Mouse (Mus musculus): ENCODE measurements around the gene Fgd2. TPM values are rescaled to one million over a fixed set of nuclear protein-coding genes. Genes with fewer than 3 reads are reported as not detected.

Gene Fgd2
- polyA plus RNA-seq, 1 experiment, result 41.8 TPM

DNA sequence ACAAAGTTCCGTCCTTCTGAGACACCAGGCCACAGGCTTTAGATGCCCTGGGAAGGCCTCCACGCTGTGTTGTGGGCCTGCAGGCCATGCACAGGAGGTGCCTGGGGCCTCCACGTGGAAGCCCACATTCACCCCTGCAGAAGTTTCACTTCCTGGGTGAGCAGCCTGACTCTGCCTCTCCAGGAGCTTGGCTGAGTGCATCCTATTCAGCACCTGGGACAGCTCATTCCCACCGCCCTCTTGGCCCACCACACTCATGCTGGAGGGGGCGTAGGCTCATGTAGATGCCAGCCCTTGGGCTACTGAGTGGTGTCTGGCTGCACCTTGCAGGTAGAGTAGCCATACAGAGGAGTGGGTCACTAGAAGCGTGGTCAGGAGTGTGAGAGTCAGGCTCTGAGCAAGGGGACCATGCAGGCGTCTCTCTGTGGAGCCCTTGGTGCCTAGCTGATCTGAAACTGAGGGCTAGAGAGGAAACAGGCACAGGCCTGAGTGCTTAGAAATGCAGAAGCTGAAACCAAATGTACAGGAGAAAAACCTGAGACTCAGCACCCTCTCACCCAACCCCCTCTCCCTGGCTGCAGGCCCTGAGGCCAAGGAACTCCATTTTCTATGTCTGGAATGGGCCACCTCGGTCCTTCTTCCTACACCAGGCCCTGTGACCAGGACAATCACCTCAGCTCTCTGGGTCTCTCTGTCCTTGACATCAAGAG is 1.4 kb downstream of the Fgd2 start:
- 16% methylated on average over 8 of the region's 8 CpGs for WGBS
- H3K4me1 ChIP-seq (ENCODE audit: control insufficient read depth, insufficient read depth, low read length), result peaks cover 11% of the 10 kb centered on the region
- H3K4me3 ChIP-seq (replicated peaks; ENCODE audit: control insufficient read depth, low read depth, low read length), result peak overlapping the region; percentile 66
- H3K27ac ChIP-seq (ENCODE audit: control insufficient read depth, insufficient read depth, low read depth, low read length, poor library complexity), result peak overlapping the region; percentile 31
- TF ChIP-seq POLR2A (IDR thresholded peaks at IDR 0.05; ENCODE audit: borderline replicate concordance, control insufficient read depth, low read depth, low read length) (no peak), CTCF (IDR thresholded peaks at IDR 0.05; ENCODE audit: control insufficient read depth, insufficient read depth, low read length) (no peak)

- Histone ChIP-seq H3K4me3 (replicated peaks; ENCODE audit: control insufficient read depth, low read depth, low read length) (no peak overlapping the region), H3K27ac (ENCODE audit: control insufficient read depth, insufficient read depth, low read depth, low read length, poor library complexity) (no peak overlapping the region; the same call in 1 of the 2 replicates), H3K4me1 (ENCODE audit: control insufficient read depth, insufficient read depth, low read length) (peaks cover 11% of the 10 kb centered on the region)
- WGBS, result 69% methylated on average over 8 of the region's 8 CpGs
- TF ChIP-seq CTCF (IDR thresholded peaks at IDR 0.05; ENCODE audit: control insufficient read depth, insufficient read depth, low read length), result no peak
- no peak for TF ChIP-seq POLR2A (IDR thresholded peaks at IDR 0.05; ENCODE audit: borderline replicate concordance, control insufficient read depth, low read depth, low read length)
Observed at GRCm38 (mm10) chr17:29363109-29363508, 2.4 kb downstream of the Fgd2 start.

DNA sequence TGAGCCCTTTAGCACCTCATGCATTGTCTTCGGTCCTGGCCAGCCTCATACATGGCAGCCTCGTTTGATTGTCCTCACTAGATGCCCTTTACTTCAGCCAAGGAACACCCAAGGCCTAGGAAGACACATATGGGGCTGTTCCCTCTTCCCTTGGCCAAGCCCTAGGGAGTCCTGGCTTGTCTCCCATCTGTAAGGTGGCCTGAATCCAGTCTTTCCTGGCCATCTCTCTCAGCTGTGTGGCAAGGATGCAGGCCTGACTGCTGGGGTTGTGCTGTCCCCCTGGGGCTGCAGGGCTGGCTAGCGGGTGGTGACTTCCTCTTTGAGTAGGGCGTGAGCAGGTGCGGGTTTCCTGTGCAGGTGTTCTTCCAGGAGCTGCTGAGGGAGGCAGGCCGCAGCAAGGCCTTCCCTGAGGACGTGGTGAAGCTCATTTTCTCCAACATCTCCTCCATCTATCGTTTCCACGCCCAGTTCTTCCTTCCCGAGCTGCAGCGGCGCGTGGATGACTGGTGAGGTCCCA is 4.4 kb downstream of the Fgd2 start:
- peak; percentile 40; the same call in 1 of the 2 replicates for TF ChIP-seq POLR2A (IDR thresholded peaks at IDR 0.05; ENCODE audit: borderline replicate concordance, control insufficient read depth, low read depth, low read length)
- no peak for TF ChIP-seq CTCF (IDR thresholded peaks at IDR 0.05; ENCODE audit: control insufficient read depth, insufficient read depth, low read length)
- peaks cover 11% of the 10 kb centered on the region for H3K4me1 ChIP-seq (ENCODE audit: control insufficient read depth, insufficient read depth, low read length)
- H3K27ac ChIP-seq (ENCODE audit: control insufficient read depth, insufficient read depth, low read depth, low read length, poor library complexity), result peak overlapping the region; percentile 30
- H3K4me3 ChIP-seq (replicated peaks; ENCODE audit: control insufficient read depth, low read depth, low read length), result no peak overlapping the region
- 43% methylated on average over 13 of the region's 13 CpGs for WGBS

DNA sequence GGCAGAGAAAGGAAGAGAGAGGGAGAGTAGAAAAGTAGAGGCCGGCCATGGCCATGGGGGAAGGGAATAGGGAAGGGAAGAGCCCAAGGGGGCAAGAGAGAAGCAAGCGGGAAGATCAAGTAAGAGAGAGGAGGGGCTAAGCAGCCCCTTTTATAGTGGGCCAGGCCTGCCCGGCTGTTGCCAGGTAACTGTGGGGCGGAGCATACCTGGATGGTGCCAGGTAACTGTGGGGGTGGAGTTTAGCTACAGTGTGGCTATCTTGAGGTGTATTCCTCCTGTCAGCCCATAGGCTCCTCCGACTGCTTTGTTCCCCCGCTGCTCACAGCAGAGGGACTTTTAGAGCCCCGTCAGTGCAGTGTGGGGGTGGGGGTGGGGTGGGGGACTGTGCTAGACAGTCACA is 8.0 kb downstream of the Fgd2 start:
- Histone ChIP-seq H3K27ac (ENCODE audit: control insufficient read depth, insufficient read depth, low read depth, low read length, poor library complexity) (no peak overlapping the region), H3K4me3 (replicated peaks; ENCODE audit: control insufficient read depth, low read depth, low read length) (no peak overlapping the region), H3K4me1 (ENCODE audit: control insufficient read depth, insufficient read depth, low read length) (peaks cover 8% of the 10 kb centered on the region; the same call in 1 of the 2 replicates)
- WGBS, result 85% methylated on average over 7 of the region's 7 CpGs
- TF ChIP-seq CTCF (IDR thresholded peaks at IDR 0.05; ENCODE audit: control insufficient read depth, insufficient read depth, low read length) (no peak), POLR2A (IDR thresholded peaks at IDR 0.05; ENCODE audit: borderline replicate concordance, control insufficient read depth, low read depth, low read length) (no peak)

DNA sequence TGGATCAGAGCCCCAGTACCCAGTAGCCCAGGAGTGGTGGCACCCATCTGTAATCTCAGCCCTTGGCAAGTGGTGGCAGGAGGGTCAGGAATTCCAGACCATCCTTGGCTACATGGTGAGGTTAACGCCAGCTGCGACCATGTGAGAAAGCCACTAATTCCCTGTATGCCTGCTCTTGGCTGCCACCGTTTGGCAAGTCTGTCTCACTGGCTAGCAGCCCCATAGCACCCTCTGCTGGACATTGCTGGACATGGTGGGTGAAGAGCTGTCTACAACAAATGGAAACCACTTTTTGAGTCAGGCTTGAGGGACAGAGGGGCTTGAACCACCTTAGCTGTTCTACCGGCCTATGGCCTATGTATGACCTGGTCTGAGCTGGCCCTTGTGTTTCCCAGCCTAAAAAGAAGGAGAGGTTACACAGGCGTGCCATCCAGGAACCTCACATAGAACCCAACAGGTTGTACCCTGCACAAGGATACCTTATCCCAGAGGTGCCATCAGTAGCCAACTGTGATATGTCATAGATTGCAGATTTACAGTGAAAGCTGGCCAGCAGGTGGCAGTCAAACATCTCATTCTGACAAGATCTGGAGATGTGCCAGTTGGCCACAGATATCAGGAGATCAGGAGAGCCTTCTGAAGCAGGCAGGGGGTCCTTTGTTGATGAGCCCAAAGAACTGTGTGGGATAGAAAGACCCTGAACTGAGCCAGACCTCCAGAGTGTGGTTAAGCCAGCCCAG is 10.4 kb downstream of the Fgd2 start:
- Histone ChIP-seq H3K4me1 (ENCODE audit: control insufficient read depth, insufficient read depth, low read length) (no peaks in the 10 kb centered on the region), H3K27ac (ENCODE audit: control insufficient read depth, insufficient read depth, low read depth, low read length, poor library complexity) (no peak overlapping the region), H3K4me3 (replicated peaks; ENCODE audit: control insufficient read depth, low read depth, low read length) (no peak overlapping the region)
- TF ChIP-seq CTCF (IDR thresholded peaks at IDR 0.05; ENCODE audit: control insufficient read depth, insufficient read depth, low read length) (peak; percentile 100), POLR2A (IDR thresholded peaks at IDR 0.05; ENCODE audit: borderline replicate concordance, control insufficient read depth, low read depth, low read length) (no peak)
- WGBS, result 17% methylated on average over 5 of the region's 5 CpGs

- Histone ChIP-seq H3K4me3 (replicated peaks; ENCODE audit: control insufficient read depth, low read depth, low read length) (no peak overlapping the region), H3K4me1 (ENCODE audit: control insufficient read depth, insufficient read depth, low read length) (no peaks in the 10 kb centered on the region), H3K27ac (ENCODE audit: control insufficient read depth, insufficient read depth, low read depth, low read length, poor library complexity) (no peak overlapping the region)
- TF ChIP-seq POLR2A (IDR thresholded peaks at IDR 0.05; ENCODE audit: borderline replicate concordance, control insufficient read depth, low read depth, low read length), result no peak
- TF ChIP-seq CTCF (IDR thresholded peaks at IDR 0.05; ENCODE audit: control insufficient read depth, insufficient read depth, low read length), result no peak
- 75% methylated on average over 10 of the region's 10 CpGs for WGBS
Observed at GRCm38 (mm10) chr17:29375871-29376270, 15.2 kb downstream of the Fgd2 start.

GRCm38 (mm10) chr17:29378056-29378455 is 17.3 kb downstream of the Fgd2 start:
- H3K4me1 ChIP-seq (ENCODE audit: control insufficient read depth, insufficient read depth, low read length), result no peaks in the 10 kb centered on the region; the same call in 1 of the 2 replicates
- H3K27ac ChIP-seq (ENCODE audit: control insufficient read depth, insufficient read depth, low read depth, low read length, poor library complexity), result no peak overlapping the region
- H3K4me3 ChIP-seq (replicated peaks; ENCODE audit: control insufficient read depth, low read depth, low read length), result no peak overlapping the region
- 68% methylated on average over 8 of the region's 8 CpGs for WGBS
- TF ChIP-seq CTCF (IDR thresholded peaks at IDR 0.05; ENCODE audit: control insufficient read depth, insufficient read depth, low read length), result no peak
- TF ChIP-seq POLR2A (IDR thresholded peaks at IDR 0.05; ENCODE audit: borderline replicate concordance, control insufficient read depth, low read depth, low read length), result no peak

GRCm38 (mm10) chr17:29380241-29380640 is 19.5 kb downstream of the Fgd2 start:
- no peak for TF ChIP-seq CTCF (IDR thresholded peaks at IDR 0.05; ENCODE audit: control insufficient read depth, insufficient read depth, low read length)
- TF ChIP-seq POLR2A (IDR thresholded peaks at IDR 0.05; ENCODE audit: borderline replicate concordance, control insufficient read depth, low read depth, low read length), result no peak
- Histone ChIP-seq H3K27ac (ENCODE audit: control insufficient read depth, insufficient read depth, low read depth, low read length, poor library complexity) (no peak overlapping the region), H3K4me1 (ENCODE audit: control insufficient read depth, insufficient read depth, low read length) (no peaks in the 10 kb centered on the region; the same call in 1 of the 2 replicates), H3K4me3 (replicated peaks; ENCODE audit: control insufficient read depth, low read depth, low read length) (no peak overlapping the region)
- 70% methylated on average over 4 of the region's 4 CpGs for WGBS
